Mouse (Mus musculus) brain, embryonic 18.5 days (tissue): ENCODE measurements at regions not wholly inside any gene's neighbourhood (a gene's known extent, or its start where the extent isn't known, plus 50 kb on each side); places are given as distances from the start of the nearest gene placed in this dataset.
"Not testable (repeated sequence)": the region's sequence is repeated elsewhere in the genome, so short reads cannot be mapped to it uniquely, and the experiment has no call there.

ENCODE experiments used
- DNase-seq: peaks from one replicate; pipeline ENCODE4 v3.0.0-alpha.2; 2012; ENCODE audit warnings: low read depth, low spot score

GRCm38 (mm10) chr7:77200903-77201302 is 971.2 kb downstream of the Agbl1 start:
- not testable (repeated sequence) for DNase-seq

DNA sequence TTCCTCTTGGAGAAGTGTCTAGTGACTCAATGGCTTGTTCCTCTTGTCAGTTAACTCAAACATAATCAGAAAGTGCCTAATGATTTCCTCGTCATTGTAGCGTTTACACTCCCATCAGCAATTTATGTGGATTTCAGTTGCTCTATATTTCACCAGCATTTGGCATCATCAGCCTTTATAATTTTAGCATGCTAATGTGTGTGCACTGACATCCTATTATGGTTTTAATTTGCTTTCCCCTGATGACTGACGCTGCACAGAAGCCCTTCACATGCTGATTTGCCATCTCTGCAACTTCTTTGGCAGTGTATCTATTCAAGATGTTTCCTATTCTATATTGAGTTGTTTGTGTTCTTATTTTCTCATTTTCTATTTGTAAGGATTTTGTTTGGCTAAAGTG is 975.9 kb downstream of the Agbl1 start:
- DNase-seq, result peak; percentile 36

DNA sequence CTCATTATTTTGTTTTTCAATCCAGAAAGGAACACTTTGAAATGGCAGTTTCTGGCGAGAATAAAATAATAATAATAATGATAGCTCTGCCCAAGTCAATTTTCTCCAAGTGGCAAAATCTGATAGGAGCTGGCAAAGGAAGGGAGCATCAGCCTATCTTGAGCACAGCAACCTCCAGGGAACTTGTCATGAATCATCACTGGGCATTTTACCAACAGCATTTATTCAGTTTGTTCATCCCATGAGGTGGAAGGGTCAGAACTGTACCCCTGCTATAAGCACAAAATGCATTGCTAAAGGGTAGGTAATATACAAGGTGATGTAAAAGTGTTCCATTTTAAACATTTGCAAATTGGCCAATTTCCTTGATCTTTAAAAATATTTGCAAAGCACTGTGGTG is 1019.7 kb downstream of the Agbl1 start:
- no peak for DNase-seq

- no peak for DNase-seq
Measured at GRCm38 (mm10) chr7:77287657-77288056, 1058.0 kb downstream of the Agbl1 start.

GRCm38 (mm10) chr7:77294984-77295642 is 1065.4 kb downstream of the Agbl1 start:
- no peak for DNase-seq

- DNase-seq, result no peak
Measured at GRCm38 (mm10) chr7:77303227-77303626, 1073.5 kb downstream of the Agbl1 start.

DNA sequence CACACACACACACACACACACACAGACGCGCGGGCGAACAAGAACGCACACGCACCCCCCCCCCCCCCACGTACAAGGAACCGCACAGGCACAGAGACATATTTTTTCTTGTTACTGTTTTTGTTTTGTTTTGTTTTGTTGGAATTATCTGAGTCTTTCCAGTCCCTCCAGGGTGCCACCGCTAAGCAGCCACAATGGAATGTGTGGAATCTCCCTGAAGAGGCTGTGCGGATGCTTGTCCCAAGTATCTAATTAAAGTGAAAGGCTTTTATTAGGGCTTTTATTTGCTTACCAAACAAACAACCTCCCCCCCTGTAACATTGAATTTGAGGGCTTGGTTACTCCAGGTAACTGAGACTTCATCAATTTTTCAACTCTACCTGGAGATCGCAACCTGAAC is 1074.2 kb downstream of the Agbl1 start:
- DNase-seq, result no peak

GRCm38 (mm10) chr7:77305471-77305870 is 1075.8 kb downstream of the Agbl1 start:
- no peak for DNase-seq

DNA sequence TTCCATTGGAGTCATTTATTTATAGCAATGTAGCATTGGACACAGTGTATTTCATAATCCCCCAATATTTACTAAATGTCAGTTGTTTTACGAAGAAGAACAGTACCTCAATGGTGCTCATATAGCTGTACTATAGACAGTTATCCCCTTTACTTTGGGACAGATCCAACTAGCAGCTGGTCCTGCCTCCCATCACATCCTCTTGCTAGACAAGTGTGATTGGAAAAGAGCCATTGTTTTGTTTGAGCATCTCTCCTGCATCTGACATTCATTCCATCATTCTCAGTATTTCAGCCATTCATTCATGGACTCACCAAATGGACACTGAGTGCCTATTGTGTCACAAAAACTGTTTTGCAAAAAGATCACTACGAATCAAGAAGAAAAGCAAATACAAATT is 1082.0 kb downstream of the Agbl1 start:
- no peak for DNase-seq

DNA sequence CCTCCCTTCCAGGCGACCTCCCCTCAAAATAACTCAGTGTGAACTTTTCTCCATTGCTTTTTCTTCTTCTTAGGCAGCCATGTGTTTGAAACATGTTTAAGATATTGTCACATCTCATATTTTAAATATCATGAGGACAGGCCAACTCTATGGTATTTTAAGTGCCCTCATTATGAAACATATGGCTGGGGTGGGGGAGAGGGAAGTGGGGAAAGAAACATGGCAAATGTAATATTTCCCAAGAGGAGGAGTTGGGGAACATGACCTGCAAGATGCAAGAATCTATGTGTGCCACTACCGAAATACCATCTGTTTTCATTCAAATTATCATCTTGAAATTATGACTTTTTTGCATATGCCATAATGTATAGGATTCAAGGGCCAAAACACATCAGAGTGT is 1095.5 kb downstream of the Agbl1 start:
- DNase-seq, result no peak

DNA sequence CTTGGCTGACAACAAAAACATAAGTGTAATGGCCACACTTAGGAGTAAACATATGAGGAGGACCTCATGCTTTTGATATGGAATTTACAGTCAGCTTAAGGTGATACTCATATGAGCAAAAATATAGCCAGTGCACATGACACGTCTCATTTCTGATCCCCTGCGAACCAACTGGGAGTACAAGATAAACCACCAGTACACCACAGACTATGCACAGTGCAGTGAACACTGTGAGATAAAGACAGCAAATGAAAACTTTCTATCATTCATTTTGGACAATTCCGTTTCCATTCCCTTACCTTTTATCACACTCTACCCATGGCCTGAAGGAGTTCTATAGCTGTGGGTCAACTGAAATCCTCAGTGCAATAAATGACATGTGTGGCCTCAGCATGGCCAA is 1097.1 kb downstream of the Agbl1 start:
- DNase-seq, result no peak

GRCm38 (mm10) chr7:77327516-77327915 is 1097.8 kb downstream of the Agbl1 start:
- DNase-seq, result no peak

DNA sequence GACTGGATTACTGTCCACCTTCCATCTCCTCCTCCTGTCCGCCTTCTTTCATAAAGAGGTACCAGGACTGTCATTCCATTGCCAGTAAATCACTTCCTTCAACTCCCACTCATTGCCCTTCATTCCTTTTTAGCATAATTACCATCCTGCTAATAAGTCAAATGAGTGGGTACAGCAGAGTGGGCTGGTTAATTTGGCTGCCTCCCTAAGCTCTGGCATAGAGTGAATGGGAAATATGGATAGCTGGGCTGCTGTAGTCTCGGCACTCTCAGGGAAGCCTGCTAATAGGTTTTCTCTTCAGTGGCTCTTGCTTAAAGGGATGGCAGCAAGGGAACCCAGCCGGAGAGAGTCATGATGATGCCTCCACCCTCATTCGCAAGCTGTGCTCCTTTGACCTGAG is 1108.9 kb downstream of the Agbl1 start:
- DNase-seq, result no peak
